Mouse (Mus musculus) hindbrain, postnatal 0 days (tissue): Measurements from ENCODE around the gene Xrra1. TPM values are rescaled to one million over a fixed set of nuclear protein-coding genes. Genes with fewer than 3 reads are reported as not detected.
A peak's percentile ranks its signal among the peaks of the same experiment; 100 is the strongest.

ENCODE experiments used
- ATAC-seq: fragments of 200-750 bp; cut with Nextera tagmentation; 2 replicates; pipeline ENCODE4 v1.8.0; 2017; ENCODE audit warnings: mild to moderate bottlenecking, moderate TSS enrichment, moderate library complexity
- DNase-seq: peaks from one replicate; pipeline ENCODE4 v3.0.0-alpha.2; 2015; ENCODE audit warnings: low spot score
- H3K27ac ChIP-seq: fragments of 300-500 bp; sonication (generic); 2 replicates; pipeline ENCODE4 v1.5.1; 2014; ENCODE audit warnings: mild to moderate bottlenecking
- H3K27me3 ChIP-seq: fragments of 300-500 bp; sonication (generic); 2 replicates; pipeline ENCODE4 v1.6.1; 2014; ENCODE audit warnings: low read length, mixed read lengths; ENCODE audit not compliant: insufficient read depth
- H3K36me3 ChIP-seq: fragments of 300-500 bp; sonication (generic); 2 replicates; pipeline ENCODE4 v1.6.1; 2014; ENCODE audit warnings: low read length, mixed read lengths; ENCODE audit not compliant: insufficient read depth
- H3K4me1 ChIP-seq: fragments of 300-500 bp; sonication (generic); 2 replicates; pipeline ENCODE4 v1.6.1; 2014; ENCODE audit warnings: antibody characterized with exemption, low read length, mixed read lengths; ENCODE audit not compliant: insufficient read depth
- H3K4me2 ChIP-seq: fragments of 300-500 bp; sonication (generic); 2 replicates; pipeline ENCODE4 v1.6.1; 2014; ENCODE audit warnings: low read depth, mild to moderate bottlenecking, low read length, moderate library complexity, mixed read lengths
- H3K4me3 ChIP-seq: fragments of 300-500 bp; sonication (generic); 2 replicates; pipeline ENCODE4 v1.5.1; 2014; ENCODE audit warnings: low read length
- H3K9ac ChIP-seq: fragments of 300-500 bp; sonication (generic); replicated peaks from 2 replicates; pipeline ENCODE4 v1.6.1; 2014; ENCODE audit warnings: mild to moderate bottlenecking, low read length, moderate library complexity, mixed read lengths
- H3K9me3 ChIP-seq: fragments of 300-500 bp; sonication (generic); 2 replicates; pipeline ENCODE4 v1.6.1; 2016; ENCODE audit warnings: low read length, mixed read lengths
- CTCF ChIP-seq: IDR thresholded peaks from 2 replicates; pipeline ENCODE4 v1.5.1; 2016; ENCODE audit warnings: antibody characterized with exemption, control low read depth, low read depth
- WGBS: fragments of 180-500 bp; shearing (Covaris S2); extraction: QIAGEN DNeasy Blood & Tissue Kit; methylation state at CpG from one replicate; pipeline ENCODE4 v1.1.7; 2014; 5-methylcytosine and 5-hydroxymethylcytosine counted together
- polyA plus RNA-seq: library from polyadenylated mRNA; unstranded; fragments of >200 nt; fragmentation: Nextera tagmentation; extraction: Ambion mirVana; gene quantifications from 2 replicates; pipeline ENCODE4 v1.2.1, GENCODE M21; 2015
- total RNA-seq: library from RNA; depleted of rRNA; stranded (reverse); fragments of >200 nt; gene quantifications from 2 replicates; pipeline ENCODE4 v1.2.3, GENCODE M21; 2014

The Xrra1 gene
- total and polyA plus RNA-seq, 2 experiments from 2014 or later = 1.3 to 2.6 TPM

DNA sequence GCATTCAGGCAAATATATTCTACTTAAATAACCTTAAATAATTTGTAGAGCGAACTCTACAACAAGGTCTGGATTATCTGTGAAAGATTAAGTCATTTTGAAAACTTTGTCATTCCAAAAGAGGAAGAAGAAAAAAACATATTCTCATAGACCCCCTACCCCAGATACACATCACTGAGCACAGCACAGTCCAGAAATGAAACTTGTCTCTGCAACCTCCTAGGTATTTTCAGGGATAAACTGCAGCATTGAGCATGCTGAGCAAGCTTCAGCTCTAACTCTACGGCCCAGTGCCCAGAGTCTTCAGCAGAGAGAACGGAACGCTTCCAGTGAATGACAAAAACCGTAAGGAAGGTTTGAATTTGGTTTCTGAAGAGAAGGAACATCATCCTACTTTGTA, 8.4 kb upstream of the Xrra1 start:
- Histone ChIP-seq H3K27me3 (no peaks in the 10 kb centered on the region), H3K36me3 (peaks cover 30% of the 10 kb centered on the region), H3K27ac (no peak overlapping the region; the same call in 1 of the 2 replicates), H3K9me3 (no peaks in the 10 kb centered on the region), H3K4me3 (no peak overlapping the region), H3K9ac (no peak overlapping the region), H3K4me2 (no peak overlapping the region), H3K4me1 (0 out of 2 replicates have a peak, but pooled peaks cover 2% of the 10 kb centered on the region)
- 69% methylated on average over 5 of the region's 5 CpGs for WGBS
- DNase-seq (no peak), ATAC-seq (no peak)
- no peak for TF ChIP-seq CTCF

DNA sequence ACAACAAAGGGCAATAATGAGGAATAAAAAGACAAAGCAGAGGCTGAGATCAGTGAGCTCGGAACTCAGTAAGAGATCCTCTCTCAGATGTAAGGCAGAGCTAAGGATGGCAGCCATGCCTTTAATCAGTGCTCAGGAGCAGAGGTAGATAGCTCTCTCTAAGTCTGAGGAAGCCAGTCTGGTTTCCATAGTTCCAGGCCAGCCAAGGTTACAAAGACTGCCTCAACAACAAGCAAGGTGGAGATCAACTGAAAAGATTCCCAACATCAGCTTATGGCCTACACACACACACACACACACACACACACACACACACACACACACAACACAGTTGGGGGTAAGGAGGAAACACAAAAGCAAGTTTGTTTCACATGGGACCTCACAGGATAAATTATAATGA, 7.8 kb upstream of the Xrra1 start:
- DNase-seq = no peak
- no peak for TF ChIP-seq CTCF
- Histone ChIP-seq H3K9me3 (no peaks in the 10 kb centered on the region), H3K4me2 (no peak overlapping the region), H3K36me3 (peaks cover 25% of the 10 kb centered on the region), H3K27ac (no peak overlapping the region; the same call in 1 of the 2 replicates), H3K9ac (no peak overlapping the region), H3K4me3 (no peak overlapping the region), H3K4me1 (0 out of 2 replicates have a peak, but pooled peaks cover 2% of the 10 kb centered on the region), H3K27me3 (no peaks in the 10 kb centered on the region)
- ATAC-seq = no peak
- WGBS = 38% methylated on average over 1 of the region's 1 CpGs

- no peaks in the 10 kb centered on the region for H3K27me3 ChIP-seq
- no peak for ATAC-seq
- 0 out of 2 replicates have a peak, but pooled peaks cover 2% of the 10 kb centered on the region for H3K4me1 ChIP-seq
- H3K36me3 ChIP-seq = peaks cover 21% of the 10 kb centered on the region
- 82% methylated on average over 6 of the region's 6 CpGs for WGBS
- H3K4me3 ChIP-seq = no peak overlapping the region
- DNase-seq = no peak
- no peak overlapping the region for H3K9ac ChIP-seq
- H3K4me2 ChIP-seq = no peak overlapping the region
- TF ChIP-seq CTCF = no peak
- H3K27ac ChIP-seq = no peak overlapping the region
- no peaks in the 10 kb centered on the region for H3K9me3 ChIP-seq
Observed at GRCm38 (mm10) chr7:99851618-99852017, 7.3 kb upstream of the Xrra1 start.

- H3K9ac ChIP-seq = no peak overlapping the region
- H3K27me3 ChIP-seq = no peaks in the 10 kb centered on the region
- ATAC-seq (no peak), DNase-seq (no peak)
- peak; percentile 36 for TF ChIP-seq CTCF
- 88% methylated on average over 7 of the region's 7 CpGs for WGBS
- no peak overlapping the region for H3K4me2 ChIP-seq
- no peaks in the 10 kb centered on the region for H3K9me3 ChIP-seq
- H3K4me1 ChIP-seq = peaks cover 10% of the 10 kb centered on the region
- H3K27ac ChIP-seq = no peak overlapping the region
- no peak overlapping the region for H3K4me3 ChIP-seq
- H3K36me3 ChIP-seq = peaks cover 15% of the 10 kb centered on the region; the same call in 1 of the 2 replicates
Observed at GRCm38 (mm10) chr7:99853350-99853749, 5.6 kb upstream of the Xrra1 start.

DNA sequence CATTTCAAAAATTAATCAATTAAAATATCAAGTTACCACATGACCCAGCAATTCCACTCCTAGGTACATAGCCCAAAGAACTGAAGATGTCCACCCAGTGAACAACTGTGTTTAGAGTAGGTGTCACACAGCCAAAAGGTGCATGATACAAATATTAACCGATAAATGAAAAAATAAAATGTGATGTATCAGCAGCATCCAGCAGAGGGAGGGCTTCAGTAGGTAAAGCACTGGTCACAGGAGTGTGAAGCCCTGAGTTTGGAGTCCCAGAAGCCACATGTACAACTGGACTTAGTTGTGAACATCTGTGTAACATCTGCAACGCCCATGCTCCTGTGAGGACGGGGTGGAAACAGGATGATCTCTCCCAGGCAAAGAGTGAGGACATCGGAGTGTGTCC, 4.6 kb upstream of the Xrra1 start:
- Histone ChIP-seq H3K4me1 (peaks cover 10% of the 10 kb centered on the region), H3K9me3 (no peaks in the 10 kb centered on the region), H3K36me3 (peaks cover 9% of the 10 kb centered on the region; the same call in 1 of the 2 replicates), H3K9ac (no peak overlapping the region), H3K27ac (no peak overlapping the region), H3K4me2 (no peak overlapping the region), H3K27me3 (no peaks in the 10 kb centered on the region), H3K4me3 (no peak overlapping the region)
- 92% methylated on average over 4 of the region's 4 CpGs for WGBS
- peak; percentile 49 for TF ChIP-seq CTCF
- DNase-seq = no peak
- ATAC-seq = no peak

- DNase-seq = no peak
- Histone ChIP-seq H3K4me3 (no peak overlapping the region), H3K9me3 (no peaks in the 10 kb centered on the region), H3K27me3 (no peaks in the 10 kb centered on the region), H3K27ac (no peak overlapping the region), H3K9ac (no peak overlapping the region), H3K4me1 (peaks cover 8% of the 10 kb centered on the region), H3K36me3 (peaks cover 9% of the 10 kb centered on the region; the same call in 1 of the 2 replicates), H3K4me2 (no peak overlapping the region)
- ATAC-seq = no peak
- no peak for TF ChIP-seq CTCF
- 90% methylated on average over 14 of the region's 14 CpGs for WGBS
Observed at GRCm38 (mm10) chr7:99856266-99856861, 2.6 kb upstream of the Xrra1 start.

- peaks cover 9% of the 10 kb centered on the region; the same call in 1 of the 2 replicates for H3K36me3 ChIP-seq
- peak overlapping the region; percentile 86 for H3K27ac ChIP-seq
- no peak for TF ChIP-seq CTCF
- peak; percentile 65 for ATAC-seq
- peaks cover 8% of the 10 kb centered on the region for H3K4me1 ChIP-seq
- H3K4me2 ChIP-seq = peak overlapping the region; percentile 82
- DNase-seq = no peak
- peak overlapping the region; percentile 88 for H3K4me3 ChIP-seq
- H3K9ac ChIP-seq = peak overlapping the region; percentile 82
- H3K9me3 ChIP-seq = no peaks in the 10 kb centered on the region
- no peaks in the 10 kb centered on the region for H3K27me3 ChIP-seq
- WGBS = 1% methylated on average over 19 of the region's 19 CpGs
Observed at GRCm38 (mm10) chr7:99858175-99858812, 622 bp upstream of the Xrra1 start.
